Mouse (Mus musculus): Measurements from ENCODE around the gene Cpsf4l. TPM values are rescaled to one million over a fixed set of nuclear protein-coding genes. Genes with fewer than 3 reads are reported as not detected.
"Not testable (repeated sequence)": the region's sequence is repeated elsewhere in the genome, so short reads cannot be mapped to it uniquely, and the experiment has no call there.

Gene Cpsf4l
- polyA plus RNA-seq, 1 experiment from 2014 or later = 0.47 TPM

DNA sequence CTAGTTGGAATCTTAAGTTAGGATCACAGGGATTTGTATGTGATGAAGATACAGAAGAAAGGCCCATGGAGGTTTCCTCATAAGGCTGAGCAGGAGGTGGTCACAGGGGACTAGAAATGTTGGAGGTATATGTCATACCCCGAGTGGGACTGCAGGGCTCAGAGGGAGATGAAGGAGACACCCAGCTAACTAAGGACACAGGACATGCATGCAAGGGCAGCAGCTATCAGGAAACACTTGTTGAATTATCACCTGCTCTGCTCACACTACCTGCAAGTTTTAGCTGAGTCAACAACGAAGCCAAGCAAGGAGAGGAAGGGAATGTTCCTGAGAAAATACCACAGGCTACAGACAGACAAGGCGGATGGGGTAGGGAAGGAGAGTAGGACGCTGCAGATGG lies 42.1 kb downstream of the Cpsf4l start:
- Histone ChIP-seq H3K27ac (no peak overlapping the region), H3K4me3 (no peak overlapping the region), H3K9me3 (no peaks in the 10 kb centered on the region), H3K36me3 (peaks cover 90% of the 10 kb centered on the region), H3K27me3 (ENCODE audit: insufficient read depth, poor library complexity, severe bottlenecking) (no peaks in the 10 kb centered on the region), H3K4me1 (replicated peaks) (peaks cover 10% of the 10 kb centered on the region; the same call in 1 of the 2 replicates)
- no peak for DNase-seq (ENCODE audit: low spot score)
- WGBS = 87% methylated on average over 4 of the region's 4 CpGs

DNA sequence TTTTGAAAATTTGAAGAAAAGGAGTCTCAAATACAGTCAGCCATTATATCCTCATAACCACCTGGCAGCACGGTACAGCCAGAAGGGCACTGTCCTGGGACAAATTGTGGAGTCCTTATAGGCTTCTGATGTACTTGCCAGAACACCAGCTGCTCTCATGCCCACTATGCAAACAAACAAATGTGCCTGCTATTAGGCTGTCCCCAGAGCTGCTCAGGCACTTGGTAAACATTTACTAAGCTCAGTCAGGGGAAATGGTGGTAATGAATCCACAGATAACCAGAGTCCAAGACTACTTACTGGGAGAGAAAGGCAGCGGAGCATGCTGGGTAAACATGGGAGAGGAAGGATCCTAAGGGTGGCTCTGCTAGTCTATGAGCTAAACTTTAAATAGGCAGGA lies 42.7 kb downstream of the Cpsf4l start:
- H3K4me3 ChIP-seq = no peak overlapping the region
- no peak overlapping the region for H3K27ac ChIP-seq
- DNase-seq (ENCODE audit: low spot score) = no peak
- WGBS = 92% methylated on average over 2 of the region's 2 CpGs
- H3K36me3 ChIP-seq = peaks cover 90% of the 10 kb centered on the region
- peaks cover 10% of the 10 kb centered on the region; the same call in 1 of the 2 replicates for H3K4me1 ChIP-seq (replicated peaks)
- H3K27me3 ChIP-seq (ENCODE audit: insufficient read depth, poor library complexity, severe bottlenecking) = no peaks in the 10 kb centered on the region
- H3K9me3 ChIP-seq = no peaks in the 10 kb centered on the region

DNA sequence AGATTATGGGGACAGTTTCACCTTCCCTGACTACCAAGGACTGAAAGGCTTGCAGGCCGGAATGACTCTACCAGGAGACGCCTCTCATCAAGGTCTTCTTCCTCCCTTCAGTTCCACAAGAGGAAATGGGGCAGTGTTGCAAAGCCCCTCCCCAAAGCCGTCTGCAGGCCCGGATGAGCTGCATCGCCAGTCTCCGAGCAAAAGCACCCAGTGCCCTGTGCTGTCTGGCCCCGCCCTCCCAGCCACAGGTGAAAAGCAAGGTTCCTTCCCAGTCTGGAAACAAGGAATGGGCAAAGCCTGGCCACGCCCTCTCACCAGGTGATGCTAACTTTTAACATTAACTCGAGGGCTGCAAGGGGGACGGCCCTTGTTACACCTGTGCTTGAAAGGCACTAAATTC lies 43.2 kb downstream of the Cpsf4l start:
- Histone ChIP-seq H3K27ac (no peak overlapping the region), H3K36me3 (peaks cover 90% of the 10 kb centered on the region), H3K4me1 (replicated peaks) (peaks cover 10% of the 10 kb centered on the region; the same call in 1 of the 2 replicates), H3K27me3 (ENCODE audit: insufficient read depth, poor library complexity, severe bottlenecking) (no peaks in the 10 kb centered on the region), H3K9me3 (no peaks in the 10 kb centered on the region), H3K4me3 (no peak overlapping the region)
- no peak for DNase-seq (ENCODE audit: low spot score)
- WGBS = 70% methylated on average over 10 of the region's 10 CpGs

GRCm38 (mm10) chr11:113666205-113666604 lies 43.6 kb downstream of the Cpsf4l start:
- no peak for DNase-seq (ENCODE audit: low spot score)
- 90% methylated on average over 6 of the region's 6 CpGs for WGBS
- Histone ChIP-seq H3K27me3 (ENCODE audit: insufficient read depth, poor library complexity, severe bottlenecking) (no peaks in the 10 kb centered on the region), H3K27ac (no peak overlapping the region), H3K36me3 (peaks cover 90% of the 10 kb centered on the region), H3K4me1 (replicated peaks) (peaks cover 10% of the 10 kb centered on the region; the same call in 1 of the 2 replicates), H3K9me3 (no peaks in the 10 kb centered on the region), H3K4me3 (no peak overlapping the region)

- Histone ChIP-seq H3K9me3 (no peaks in the 10 kb centered on the region), H3K4me3 (no peak overlapping the region), H3K36me3 (peaks cover 91% of the 10 kb centered on the region), H3K27ac (no peak overlapping the region), H3K4me1 (replicated peaks) (peaks cover 10% of the 10 kb centered on the region; the same call in 1 of the 2 replicates), H3K27me3 (ENCODE audit: insufficient read depth, poor library complexity, severe bottlenecking) (no peaks in the 10 kb centered on the region)
- WGBS = 65% methylated on average over 2 of the region's 2 CpGs
- no peak for DNase-seq (ENCODE audit: low spot score)
Measured at GRCm38 (mm10) chr11:113664279-113664678, 45.5 kb downstream of the Cpsf4l start.

GRCm38 (mm10) chr11:113661835-113662351 lies 47.9 kb downstream of the Cpsf4l start:
- Histone ChIP-seq H3K9me3 (no peaks in the 10 kb centered on the region), H3K4me3 (no peak overlapping the region), H3K36me3 (peaks cover 92% of the 10 kb centered on the region), H3K27ac (no peak overlapping the region), H3K4me1 (replicated peaks) (peaks cover 10% of the 10 kb centered on the region; the same call in 1 of the 2 replicates), H3K27me3 (ENCODE audit: insufficient read depth, poor library complexity, severe bottlenecking) (no peaks in the 10 kb centered on the region)
- 93% methylated on average over 18 of the region's 18 CpGs for WGBS
- no peak for DNase-seq (ENCODE audit: low spot score)

- Histone ChIP-seq H3K27me3 (ENCODE audit: insufficient read depth, poor library complexity, severe bottlenecking) (no peaks in the 10 kb centered on the region), H3K9me3 (no peaks in the 10 kb centered on the region), H3K4me3 (no peak overlapping the region), H3K4me1 (replicated peaks) (peaks cover 15% of the 10 kb centered on the region), H3K27ac (no peak overlapping the region), H3K36me3 (peaks cover 97% of the 10 kb centered on the region)
- DNase-seq (ENCODE audit: low spot score) = no peak
- WGBS = 98% methylated on average over 11 of the region's 11 CpGs
Measured at GRCm38 (mm10) chr11:113660940-113661339, 48.9 kb downstream of the Cpsf4l start.

DNA sequence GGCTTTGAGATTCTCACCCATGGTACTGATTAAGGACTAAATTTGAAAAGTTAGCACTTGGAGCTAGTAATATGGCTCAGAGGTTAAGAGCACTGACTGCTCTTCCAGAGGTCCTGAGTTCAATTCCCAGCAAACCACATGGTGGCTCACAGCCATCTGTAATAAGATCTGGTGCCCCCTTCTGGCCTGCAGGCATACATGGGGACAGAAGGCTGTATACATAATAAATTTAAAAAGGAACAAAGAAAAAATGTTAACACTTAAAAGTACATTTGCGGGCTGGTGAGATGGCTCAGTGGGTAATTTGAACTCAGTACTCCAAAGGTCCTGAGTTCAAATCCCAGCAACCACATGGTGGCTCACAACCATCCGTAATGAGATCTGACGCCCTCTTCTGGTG lies 49.6 kb downstream of the Cpsf4l start:
- H3K36me3 ChIP-seq = peaks cover 100% of the 10 kb centered on the region
- not testable (repeated sequence) for H3K9me3 ChIP-seq; H3K27me3 ChIP-seq (ENCODE audit: insufficient read depth, poor library complexity, severe bottlenecking); H3K27ac ChIP-seq; DNase-seq (ENCODE audit: low spot score); H3K4me3 ChIP-seq
- WGBS = 97% methylated on average over 3 of the region's 3 CpGs
- H3K4me1 ChIP-seq (replicated peaks) = peaks cover 15% of the 10 kb centered on the region

GRCm38 (mm10) chr11:113658763-113659162 lies 51.1 kb downstream of the Cpsf4l start:
- DNase-seq (ENCODE audit: low spot score) = no peak
- peaks cover 100% of the 10 kb centered on the region for H3K36me3 ChIP-seq
- 0 out of 2 replicates have a peak overlapping the region, but pooled peaks have one; percentile 23 for H3K27ac ChIP-seq
- H3K4me1 ChIP-seq (replicated peaks) = peaks cover 20% of the 10 kb centered on the region
- no peaks in the 10 kb centered on the region for H3K27me3 ChIP-seq (ENCODE audit: insufficient read depth, poor library complexity, severe bottlenecking)
- H3K9me3 ChIP-seq = no peaks in the 10 kb centered on the region
- 93% methylated on average over 4 of the region's 4 CpGs for WGBS
- no peak overlapping the region for H3K4me3 ChIP-seq

GRCm38 (mm10) chr11:113658319-113658718 lies 51.5 kb downstream of the Cpsf4l start:
- Histone ChIP-seq H3K27me3 (ENCODE audit: insufficient read depth, poor library complexity, severe bottlenecking) (no peaks in the 10 kb centered on the region), H3K36me3 (peaks cover 100% of the 10 kb centered on the region), H3K4me1 (replicated peaks) (peaks cover 21% of the 10 kb centered on the region), H3K4me3 (no peak overlapping the region), H3K9me3 (no peaks in the 10 kb centered on the region), H3K27ac (0 out of 2 replicates have a peak overlapping the region, but pooled peaks have one; percentile 23)
- 90% methylated on average over 8 of the region's 8 CpGs for WGBS
- no peak for DNase-seq (ENCODE audit: low spot score)

GRCm38 (mm10) chr11:113657221-113657620 lies 52.6 kb downstream of the Cpsf4l start:
- H3K9me3 ChIP-seq = no peaks in the 10 kb centered on the region
- H3K27ac ChIP-seq = no peak overlapping the region
- DNase-seq (ENCODE audit: low spot score) = no peak
- H3K36me3 ChIP-seq = peaks cover 100% of the 10 kb centered on the region
- WGBS = 72% methylated on average over 4 of the region's 4 CpGs
- no peaks in the 10 kb centered on the region for H3K27me3 ChIP-seq (ENCODE audit: insufficient read depth, poor library complexity, severe bottlenecking)
- H3K4me1 ChIP-seq (replicated peaks) = peaks cover 31% of the 10 kb centered on the region
- no peak overlapping the region for H3K4me3 ChIP-seq

DNA sequence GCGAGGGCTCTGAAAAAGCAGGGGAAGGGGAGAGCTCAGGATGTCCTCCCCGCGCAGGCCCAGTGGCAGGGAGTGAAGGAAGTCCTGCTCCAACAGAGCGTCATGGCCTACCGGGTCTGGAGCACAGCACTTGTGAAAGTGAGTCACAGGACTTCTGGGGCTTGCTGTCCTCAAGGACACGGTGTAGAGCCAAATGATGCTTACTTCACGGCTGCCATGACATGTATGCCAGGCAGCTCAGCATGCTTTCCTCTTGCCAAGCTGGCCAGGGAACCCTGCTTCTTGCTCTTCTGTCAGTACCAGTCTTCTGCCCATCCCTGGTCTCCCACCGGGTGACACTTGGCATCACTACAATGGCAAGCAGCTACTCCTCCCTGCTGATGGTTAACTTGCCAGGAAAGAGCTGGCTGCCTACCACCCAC lies 53.3 kb downstream of the Cpsf4l start:
- 89% methylated on average over 8 of the region's 8 CpGs for WGBS
- H3K4me1 ChIP-seq (replicated peaks) = peaks cover 38% of the 10 kb centered on the region
- H3K36me3 ChIP-seq = peaks cover 100% of the 10 kb centered on the region
- no peaks in the 10 kb centered on the region for H3K9me3 ChIP-seq
- DNase-seq (ENCODE audit: low spot score) = no peak
- H3K27ac ChIP-seq = 0 out of 2 replicates have a peak overlapping the region, but pooled peaks have one; percentile 23
- H3K27me3 ChIP-seq (ENCODE audit: insufficient read depth, poor library complexity, severe bottlenecking) = no peaks in the 10 kb centered on the region
- no peak overlapping the region for H3K4me3 ChIP-seq

DNA sequence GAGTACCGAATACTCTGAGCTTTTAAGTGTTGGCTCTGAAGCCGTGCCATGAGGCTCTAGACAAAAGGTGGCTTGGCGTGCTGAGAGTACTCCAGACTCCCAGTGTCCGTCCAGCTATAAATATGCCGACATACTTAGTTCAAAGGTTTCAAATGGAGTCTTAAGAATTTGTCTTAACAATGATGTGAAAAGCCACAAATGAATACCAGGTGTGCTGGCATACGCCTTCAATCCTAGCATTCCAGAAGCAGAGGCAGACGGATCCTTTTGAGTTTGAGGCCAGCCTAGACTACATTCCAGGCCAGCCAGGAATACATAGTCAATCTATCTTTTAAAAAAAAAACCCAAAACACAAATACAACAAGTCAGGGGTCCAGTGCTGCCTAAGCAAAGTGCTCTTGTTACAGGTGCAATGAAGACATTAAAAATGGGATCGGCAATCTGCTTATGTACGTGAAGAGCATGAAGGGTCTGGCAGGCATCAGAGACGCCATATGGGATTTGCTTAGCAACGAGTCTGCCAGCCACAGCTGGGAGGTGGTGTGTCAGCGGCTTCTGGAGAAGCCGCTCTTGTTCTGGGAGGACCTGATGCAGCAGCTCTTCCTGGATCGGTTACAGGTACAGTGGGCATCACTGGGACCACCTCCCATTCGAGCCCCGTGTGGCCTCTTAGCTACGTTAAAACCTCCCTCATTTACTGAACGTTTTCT lies 55.1 kb downstream of the Cpsf4l start:
- no peak for DNase-seq (ENCODE audit: low spot score)
- H3K27me3 ChIP-seq (ENCODE audit: insufficient read depth, poor library complexity, severe bottlenecking) = no peaks in the 10 kb centered on the region
- H3K4me3 ChIP-seq = no peak overlapping the region
- no peaks in the 10 kb centered on the region for H3K9me3 ChIP-seq
- peaks cover 55% of the 10 kb centered on the region for H3K4me1 ChIP-seq (replicated peaks)
- no peak overlapping the region for H3K27ac ChIP-seq
- H3K36me3 ChIP-seq = peaks cover 88% of the 10 kb centered on the region
- 84% methylated on average over 18 of the region's 18 CpGs for WGBS

Measured in hindbrain, embryonic 10.5 days (tissue).